13 mouse cellular contexts compared by ENCODE assay signal in the genomic region with DNA sequence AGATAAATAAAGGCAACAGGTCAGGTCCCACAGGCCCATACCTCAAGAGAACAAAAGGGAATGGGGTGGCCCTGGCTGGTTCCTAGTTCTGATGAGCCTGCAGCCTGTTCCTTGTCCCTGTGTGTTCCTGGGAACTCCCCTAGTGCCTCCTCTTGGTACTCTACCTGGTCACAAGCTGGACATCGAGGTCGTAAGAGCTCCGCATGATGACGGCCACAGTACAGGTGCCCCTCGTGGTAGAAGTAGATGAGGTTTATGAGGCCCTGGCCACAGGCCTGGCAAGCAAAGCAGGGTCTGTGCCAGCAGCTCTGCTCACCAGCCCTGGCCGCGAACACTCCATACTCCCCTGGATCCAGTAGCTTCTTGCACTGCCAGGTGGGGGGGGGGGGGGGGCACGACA. TPM values are rescaled to one million over a fixed set of nuclear protein-coding genes. Genes with fewer than 3 reads are reported as not detected.
DNase-seq lines count a peak whose midpoint lies in the region; ATAC-seq and TF ChIP-seq lines count a peak whose summit lies in the region.
"Had no signal": no experiment of that assay in that cellular context is flagged by ENCODE, and none has a peak within 500 bp of the region (broad histone marks: within the 10 kb centered on the region; RNA-seq: fewer than 3 reads in every experiment).

No protein-coding gene starts in this region.

- no peak for DNase-seq in layer of hippocampus, adult 2 months (ENCODE audit: low spot score in 2 of 2)
- DNase-seq in layer of hippocampus, adult 8-10 months (ENCODE audit: low spot score in 2 of 2) = no peak
- DNase-seq in forebrain, embryonic 10.5 days (ENCODE audit: extremely low spot score, low spot score) = no peak
- DNase-seq in spleen, postnatal 4 days (ENCODE audit: low spot score in 2 of 2) = no peak
- DNase-seq in right cerebral cortex, adult 2 months (ENCODE audit: low spot score in 2 of 2) = no peak
- DNase-seq in retina, postnatal 1 day = no peak
- DNase-seq: adrenal gland, postnatal 25 days; gastrocnemius, postnatal 36 days had no signal

- H3K9me3 ChIP-seq in forebrain, embryonic 10.5 days = no peaks in the 10 kb centered on the region
- H3K9me3 ChIP-seq in hindbrain, embryonic 13.5 days = no peaks in the 10 kb centered on the region
- no peaks in the 10 kb centered on the region for H3K9me3 ChIP-seq in midbrain, embryonic 15.5 days

- H3K4me1 ChIP-seq in forebrain, embryonic 10.5 days = peaks cover 49% of the 10 kb centered on the region
- peaks cover 43% of the 10 kb centered on the region for H3K4me1 ChIP-seq in hindbrain, embryonic 13.5 days (replicated peaks)
- peaks cover 33% of the 10 kb centered on the region for H3K4me1 ChIP-seq in midbrain, embryonic 15.5 days

- TF ChIP-seq CTCF in layer of hippocampus, adult 2 months (conservative IDR thresholded peaks at IDR 0.05) = no peak

- H3K9ac ChIP-seq in hindbrain, embryonic 13.5 days = no peak overlapping the region
- H3K9ac ChIP-seq in midbrain, embryonic 15.5 days = peak overlapping the region; percentile 84; the same call in 1 of the 2 replicates

- 87% methylated on average over 8 of the region's 8 CpGs for WGBS in forebrain, embryonic 10.5 days
- 83% methylated on average over 8 of the region's 8 CpGs for WGBS in hindbrain, embryonic 13.5 days
- 79% methylated on average over 8 of the region's 8 CpGs for WGBS in midbrain, embryonic 15.5 days

- ATAC-seq in hindbrain, embryonic 13.5 days (ENCODE audit: low FRiP score) = no peak
- ATAC-seq in midbrain, embryonic 15.5 days (replicated peaks) = no peak

- H3K27me3 ChIP-seq in forebrain, embryonic 10.5 days (ENCODE audit: poor library complexity, severe bottlenecking) = peaks cover 49% of the 10 kb centered on the region
- peaks cover 26% of the 10 kb centered on the region for H3K27me3 ChIP-seq in hindbrain, embryonic 13.5 days
- no peaks in the 10 kb centered on the region for H3K27me3 ChIP-seq in midbrain, embryonic 15.5 days (replicated peaks)

- peak overlapping the region; percentile 89 for H3K4me3 ChIP-seq in layer of hippocampus, adult 2 months
- peak overlapping the region; percentile 87; the same call in 1 of the 2 replicates for H3K4me3 ChIP-seq in forebrain, embryonic 10.5 days
- H3K4me3 ChIP-seq in hindbrain, embryonic 13.5 days = peak overlapping the region; percentile 72
- H3K4me3 ChIP-seq in midbrain, embryonic 15.5 days = peak overlapping the region; percentile 77

- no peak overlapping the region for H3K27ac ChIP-seq in layer of hippocampus, adult 2 months
- H3K27ac ChIP-seq in forebrain, embryonic 10.5 days = no peak overlapping the region
- no peak overlapping the region for H3K27ac ChIP-seq in hindbrain, embryonic 13.5 days
- H3K27ac ChIP-seq in midbrain, embryonic 15.5 days = no peak overlapping the region

- H3K36me3 ChIP-seq in forebrain, embryonic 10.5 days (replicated peaks) = peaks cover 16% of the 10 kb centered on the region
- H3K36me3 ChIP-seq in hindbrain, embryonic 13.5 days = peaks cover 13% of the 10 kb centered on the region
- no peaks in the 10 kb centered on the region; the same call in 1 of the 2 replicates for H3K36me3 ChIP-seq in midbrain, embryonic 15.5 days (replicated peaks)

- peak overlapping the region; percentile 77 for H3K4me2 ChIP-seq in hindbrain, embryonic 13.5 days
- peak overlapping the region; percentile 93 for H3K4me2 ChIP-seq in midbrain, embryonic 15.5 days

RNA-seq across cellular contexts. Expression of a gene that starts 1.1 kb away (rescaled TPM):
- total RNA-seq in layer of hippocampus, adult 2 months (2021) = 10 to 100 TPM; 23.8 to 29.0 TPM
- 10 to 100 TPM; 28.6 to 36.7 (median 31.2) TPM for total RNA-seq in layer of hippocampus, adult 8-10 months (2022)
- 7.5 and 8.6 TPM in 2 replicates for polyA plus RNA-seq in forebrain, embryonic 10.5 days (2016; fragmentation: Nextera tagmentation; extraction: Ambion mirVana)
- 28.6 and 32.9 TPM in 2 replicates for polyA plus RNA-seq in hindbrain, embryonic 13.5 days (2015; fragmentation: Nextera tagmentation; extraction: Ambion mirVana)
- 46.7 and 49.0 TPM in 2 replicates for polyA plus RNA-seq in midbrain, embryonic 15.5 days (2015; fragmentation: Nextera tagmentation; extraction: Ambion mirVana)

RNA-seq across cellular contexts. Expression of a gene that starts 1.7 kb away (rescaled TPM):
- 100 to 1,000 TPM; 204 to 205 TPM for total RNA-seq in layer of hippocampus, adult 2 months (2021)
- total RNA-seq in layer of hippocampus, adult 8-10 months (2022) = 100 to 1,000 TPM; 170 to 219 (median 199) TPM
- 362 and 379 TPM in 2 replicates for polyA plus RNA-seq in forebrain, embryonic 10.5 days (2016; fragmentation: Nextera tagmentation; extraction: Ambion mirVana)
- 289 and 295 TPM in 2 replicates for polyA plus RNA-seq in hindbrain, embryonic 13.5 days (2015; fragmentation: Nextera tagmentation; extraction: Ambion mirVana)
- polyA plus RNA-seq in midbrain, embryonic 15.5 days (2015; fragmentation: Nextera tagmentation; extraction: Ambion mirVana) = 242 and 256 TPM in 2 replicates

RNA-seq across cellular contexts. Expression of a gene that starts 4.4 kb away (rescaled TPM):
- 1 to 10 TPM; 4.1 to 4.4 TPM for total RNA-seq in layer of hippocampus, adult 2 months (2021)
- total RNA-seq in layer of hippocampus, adult 8-10 months (2022) = 1 to 10 TPM; 3.3 to 4.3 (median 3.6) TPM
- polyA plus RNA-seq in forebrain, embryonic 10.5 days (2016; fragmentation: Nextera tagmentation; extraction: Ambion mirVana) = 0.14 and 0.22 TPM in 2 replicates
- polyA plus RNA-seq in hindbrain, embryonic 13.5 days (2015; fragmentation: Nextera tagmentation; extraction: Ambion mirVana) = 0.52 and 0.71 TPM in 2 replicates
- 0.79 and 1.0 TPM in 2 replicates for polyA plus RNA-seq in midbrain, embryonic 15.5 days (2015; fragmentation: Nextera tagmentation; extraction: Ambion mirVana)
- total RNA-seq: neutrophil, adult 5-6 weeks had no signal
- polyA plus RNA-seq: liver, embryonic 16.5 days had no signal

RNA-seq across cellular contexts. Expression of a gene that starts 4.6 kb away (rescaled TPM):
- 1 to 10 TPM; 2.5 to 2.8 TPM for total RNA-seq in layer of hippocampus, adult 2 months (2021)
- 1 to 10 TPM; 2.9 to 3.7 (median 3.2) TPM for total RNA-seq in layer of hippocampus, adult 8-10 months (2022)
- 0.70 and 0.90 TPM in 2 replicates for polyA plus RNA-seq in forebrain, embryonic 10.5 days (2016; fragmentation: Nextera tagmentation; extraction: Ambion mirVana)
- 0.43 and 0.52 TPM in 2 replicates for polyA plus RNA-seq in hindbrain, embryonic 13.5 days (2015; fragmentation: Nextera tagmentation; extraction: Ambion mirVana)
- polyA plus RNA-seq in midbrain, embryonic 15.5 days (2015; fragmentation: Nextera tagmentation; extraction: Ambion mirVana) = 0.80 and 1.3 TPM in 2 replicates
- total RNA-seq: neutrophil, adult 5-6 weeks had no signal

RNA-seq across cellular contexts. Expression of a gene that starts 36.7 kb away (rescaled TPM):
- total RNA-seq in layer of hippocampus, adult 2 months (2021) = not detected
- total RNA-seq in layer of hippocampus, adult 8-10 months (2022) = not detected
- polyA plus RNA-seq in forebrain, embryonic 10.5 days (2016; fragmentation: Nextera tagmentation; extraction: Ambion mirVana) = not detected in 2 replicates
- not detected in 2 replicates for polyA plus RNA-seq in hindbrain, embryonic 13.5 days (2015; fragmentation: Nextera tagmentation; extraction: Ambion mirVana)
- polyA plus RNA-seq in midbrain, embryonic 15.5 days (2015; fragmentation: Nextera tagmentation; extraction: Ambion mirVana) = not detected in 2 replicates
- total RNA-seq: adrenal gland, postnatal 25 days; gastrocnemius, postnatal 36 days; MEL; neutrophil, adult 5-6 weeks had no signal
- polyA plus RNA-seq: liver, embryonic 16.5 days had no signal
